Mouse (Mus musculus) intestine, postnatal 0 days (tissue): Measurements from ENCODE around the gene Strip1. TPM values are rescaled to one million over a fixed set of nuclear protein-coding genes. Genes with fewer than 3 reads are reported as not detected.

Experiments
- ATAC-seq: fragments of 200-750 bp; cut with Nextera tagmentation; 2 replicates; pipeline ENCODE4 v1.8.0; 2017; ENCODE audit warnings: mild to moderate bottlenecking, moderate TSS enrichment, moderate library complexity
- H3K27ac ChIP-seq: fragments of 300-500 bp; sonication (generic); 2 replicates; pipeline ENCODE4 v1.5.1; 2014; ENCODE audit warnings: mild to moderate bottlenecking, low read depth, low read length, moderate library complexity
- H3K27me3 ChIP-seq: fragments of 300-500 bp; sonication (generic); replicated peaks from 2 replicates; pipeline ENCODE4 v1.6.1; 2014; ENCODE audit warnings: low read length, mixed read lengths; ENCODE audit not compliant: control insufficient read depth, insufficient read depth
- H3K36me3 ChIP-seq: fragments of 300-500 bp; sonication (generic); 2 replicates; pipeline ENCODE4 v1.6.1; 2014; ENCODE audit warnings: mild to moderate bottlenecking, moderate library complexity; ENCODE audit not compliant: control insufficient read depth, insufficient read depth
- H3K4me1 ChIP-seq: fragments of 300-500 bp; sonication (generic); replicated peaks from 2 replicates; pipeline ENCODE4 v1.6.1; 2014; ENCODE audit warnings: antibody characterized with exemption, low read length, mixed read lengths; ENCODE audit not compliant: control insufficient read depth, insufficient read depth
- H3K4me2 ChIP-seq: fragments of 300-500 bp; sonication (generic); replicated peaks from 2 replicates; pipeline ENCODE4 v1.6.1; 2014; ENCODE audit warnings: low read depth, mild to moderate bottlenecking, moderate library complexity
- H3K4me3 ChIP-seq: fragments of 300-500 bp; sonication (generic); 2 replicates; pipeline ENCODE4 v1.5.1; 2014; ENCODE audit warnings: low read depth, low read length
- H3K9ac ChIP-seq: fragments of 300-500 bp; sonication (generic); 2 replicates; pipeline ENCODE4 v1.6.1; 2014; ENCODE audit warnings: mild to moderate bottlenecking, low read depth, low read length
- H3K9me3 ChIP-seq: fragments of 300-500 bp; sonication (generic); 2 replicates; pipeline ENCODE4 v1.6.1; 2016; ENCODE audit warnings: mixed run types; ENCODE audit not compliant: control insufficient read depth
- CTCF ChIP-seq: sonication (generic); IDR thresholded peaks from 2 replicates; pipeline ENCODE4 v1.5.1; 2016; ENCODE audit warnings: low read depth, mild to moderate bottlenecking, control low read depth, antibody characterized with exemption, moderate library complexity
- WGBS: fragments of 180-500 bp; shearing (Covaris S2); extraction: QIAGEN DNeasy Blood & Tissue Kit; methylation state at CpG from one replicate; pipeline ENCODE4 v1.1.7; 2014; 5-methylcytosine and 5-hydroxymethylcytosine counted together
- polyA plus RNA-seq: library from polyadenylated mRNA; unstranded; fragments of >200 nt; fragmentation: Nextera tagmentation; extraction: Ambion mirVana; gene quantifications from 2 replicates; pipeline ENCODE4 v1.2.1, GENCODE M21; 2015

Gene Strip1
- polyA plus RNA-seq, 1 experiment from 2014 or later: 17.8 TPM

GRCm38 (mm10) chr3:107597586-107598389, 33.7 kb downstream of the Strip1 start:
- H3K4me2 ChIP-seq: no peak overlapping the region
- no peak overlapping the region for H3K4me3 ChIP-seq
- no peak overlapping the region for H3K27ac ChIP-seq
- H3K9ac ChIP-seq: no peak overlapping the region
- H3K36me3 ChIP-seq: no peaks in the 10 kb centered on the region
- whole genome bisulfite sequencing: 12% methylated on average over 22 of the region's 22 CpGs
- H3K27me3 ChIP-seq: peaks cover 89% of the 10 kb centered on the region
- H3K4me1 ChIP-seq: no peaks in the 10 kb centered on the region; the same call in 1 of the 2 replicates
- TF ChIP-seq CTCF: 0 out of 2 replicates have a peak, but pooled peaks have one; percentile 2
- no peak for ATAC-seq
- H3K9me3 ChIP-seq: no peaks in the 10 kb centered on the region

GRCm38 (mm10) chr3:107597134-107597533, 34.4 kb downstream of the Strip1 start:
- H3K9ac ChIP-seq: no peak overlapping the region
- H3K36me3 ChIP-seq: no peaks in the 10 kb centered on the region
- no peak overlapping the region for H3K4me2 ChIP-seq
- no peak for ATAC-seq
- H3K4me3 ChIP-seq: no peak overlapping the region
- WGBS: 4% methylated on average over 22 of the region's 24 CpGs
- no peak for TF ChIP-seq CTCF
- no peaks in the 10 kb centered on the region; the same call in 1 of the 2 replicates for H3K4me1 ChIP-seq
- H3K9me3 ChIP-seq: no peaks in the 10 kb centered on the region
- no peak overlapping the region for H3K27ac ChIP-seq
- peaks cover 90% of the 10 kb centered on the region for H3K27me3 ChIP-seq

DNA sequence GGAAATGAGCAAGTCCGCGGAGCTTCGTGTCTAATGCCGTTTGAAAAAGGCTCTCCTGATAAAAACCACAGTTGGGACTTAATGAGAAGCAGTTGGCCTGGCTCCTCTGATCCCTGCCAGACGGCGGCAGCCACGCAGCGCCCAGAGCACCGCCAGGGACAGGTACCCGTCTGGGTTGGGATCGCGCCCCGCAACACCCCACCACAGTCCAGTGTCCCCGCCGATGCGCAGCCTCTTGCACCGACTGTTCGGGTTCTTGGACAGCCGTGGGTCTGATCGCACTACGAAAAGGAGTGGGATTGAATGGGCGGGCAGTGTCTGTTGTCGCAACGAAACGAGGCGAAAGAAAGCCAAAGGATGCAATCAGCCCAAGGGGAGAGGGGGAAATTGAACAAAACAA, 34.9 kb downstream of the Strip1 start:
- H3K9me3 ChIP-seq: no peaks in the 10 kb centered on the region
- no peak for ATAC-seq
- no peaks in the 10 kb centered on the region; the same call in 1 of the 2 replicates for H3K4me1 ChIP-seq
- TF ChIP-seq CTCF: no peak
- no peak overlapping the region for H3K4me3 ChIP-seq
- no peak overlapping the region for H3K9ac ChIP-seq
- 1% methylated on average over 26 of the region's 26 CpGs for WGBS
- H3K4me2 ChIP-seq: no peak overlapping the region; the same call in 1 of the 2 replicates
- H3K27me3 ChIP-seq: peaks cover 90% of the 10 kb centered on the region
- no peak overlapping the region for H3K27ac ChIP-seq
- H3K36me3 ChIP-seq: no peaks in the 10 kb centered on the region

- H3K36me3 ChIP-seq: no peaks in the 10 kb centered on the region
- H3K9ac ChIP-seq: no peak overlapping the region
- no peak for TF ChIP-seq CTCF
- no peak overlapping the region for H3K4me2 ChIP-seq
- WGBS: 4% methylated on average over 34 of the region's 34 CpGs
- no peaks in the 10 kb centered on the region for H3K9me3 ChIP-seq
- H3K27me3 ChIP-seq: peaks cover 93% of the 10 kb centered on the region
- H3K4me3 ChIP-seq: peak overlapping the region; percentile 32
- no peaks in the 10 kb centered on the region; the same call in 1 of the 2 replicates for H3K4me1 ChIP-seq
- ATAC-seq: no peak
- H3K27ac ChIP-seq: no peak overlapping the region
These were observed 35.5 kb downstream of the Strip1 start for GRCm38 (mm10) chr3:107595938-107596461.

- Histone ChIP-seq H3K9ac (no peak overlapping the region), H3K27ac (no peak overlapping the region), H3K27me3 (peaks cover 96% of the 10 kb centered on the region), H3K4me2 (peak overlapping the region; percentile 56), H3K36me3 (no peaks in the 10 kb centered on the region), H3K9me3 (no peaks in the 10 kb centered on the region), H3K4me1 (no peaks in the 10 kb centered on the region; the same call in 1 of the 2 replicates), H3K4me3 (peak overlapping the region; percentile 32)
- no peak for ATAC-seq
- 1% methylated on average over 50 of the region's 50 CpGs for WGBS
- TF ChIP-seq CTCF: no peak
These were observed 36.1 kb downstream of the Strip1 start for GRCm38 (mm10) chr3:107595264-107595937.

DNA sequence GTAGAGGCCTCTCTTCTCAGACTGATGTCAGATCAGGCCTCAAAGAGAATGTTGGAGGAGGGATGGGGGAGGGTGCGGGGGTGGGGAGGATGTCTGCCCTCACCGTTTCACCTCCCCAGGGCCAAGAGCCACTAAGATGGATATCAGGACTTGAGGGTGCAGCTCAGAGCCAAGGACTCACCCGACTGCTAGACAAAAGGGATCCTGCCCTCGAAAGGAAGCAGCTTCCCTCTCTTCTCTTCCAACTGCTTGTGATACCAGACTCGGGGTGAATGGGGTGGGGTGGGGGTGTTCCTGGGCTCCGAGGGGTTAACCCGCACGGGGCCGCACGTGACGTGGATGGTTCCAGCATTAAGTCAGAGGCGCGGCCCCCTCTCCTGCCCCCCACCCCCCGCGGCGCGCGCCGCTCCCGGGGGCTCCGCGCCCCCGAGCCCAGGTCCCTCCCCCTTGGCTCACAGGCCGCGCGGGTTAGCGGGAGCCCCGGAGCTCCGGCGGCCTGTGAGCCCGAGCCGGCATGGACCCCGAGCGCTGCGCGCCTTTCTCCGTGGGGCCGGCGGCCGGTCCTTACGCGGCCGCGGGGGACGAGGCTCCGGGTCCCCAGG, 36.7 kb downstream of the Strip1 start, which contains the start of gene Alx3:
Gene Alx3 (plus strand): TSS at position 370 of the 602 bp plus-strand sequence.
- TF ChIP-seq CTCF: no peak
- peak within 1 kb of the TSS; percentile 56 for H3K4me2 ChIP-seq
- no peak for ATAC-seq
- H3K4me3 ChIP-seq: peak within 1 kb of the TSS; percentile 32
- WGBS: 1% methylated on average over 26 of the region's 46 CpGs
- H3K36me3 ChIP-seq: no peaks in the 10 kb centered on the region
- no peaks in the 10 kb centered on the region; the same call in 1 of the 2 replicates for H3K4me1 ChIP-seq
- no peaks in the 10 kb centered on the region for H3K9me3 ChIP-seq
- H3K27ac ChIP-seq: no peak within 1 kb of the TSS
- H3K9ac ChIP-seq: no peak within 1 kb of the TSS
- H3K27me3 ChIP-seq: peaks cover 96% of the 10 kb centered on the region
